Mouse (Mus musculus): ENCODE measurements around the gene Fpr1.

DNA sequence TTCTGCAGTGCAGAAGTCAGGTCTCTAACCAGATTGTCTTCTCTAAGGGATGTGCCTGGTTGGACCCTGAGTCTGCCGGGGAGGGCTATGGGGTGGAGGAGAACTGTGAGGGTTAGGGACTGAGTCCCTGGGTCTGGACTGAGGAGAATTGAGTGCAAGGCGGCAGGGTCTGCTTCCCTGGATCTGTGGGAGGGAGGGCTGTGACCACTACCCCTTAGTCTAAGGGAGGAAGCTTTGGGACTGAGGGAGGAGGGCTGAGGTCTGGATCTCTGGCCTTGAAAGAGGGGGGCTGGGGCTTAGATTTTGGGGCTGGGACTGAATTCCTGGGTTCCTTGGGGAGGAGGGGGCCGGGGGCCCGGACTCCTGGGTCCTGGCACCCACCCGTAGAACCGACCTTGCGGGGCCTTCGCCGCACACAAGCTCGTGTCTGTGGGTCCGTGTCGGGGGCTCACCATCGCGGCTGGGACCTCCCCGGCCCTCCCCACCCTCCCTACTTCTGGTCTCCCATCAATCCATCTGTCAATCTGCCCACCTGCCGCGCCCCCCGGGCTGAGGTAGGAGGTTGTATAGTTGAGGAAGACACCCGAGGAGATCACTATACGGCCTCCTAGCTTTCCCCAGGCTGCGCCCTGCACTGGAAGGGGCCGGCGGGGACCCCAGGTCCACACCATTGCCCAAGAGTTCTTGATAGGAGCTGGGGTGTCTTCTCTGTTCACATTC is 53.8 kb downstream of the Fpr1 start:
- TF ChIP-seq TCF12 (IDR thresholded peaks at IDR 0.05; ENCODE audit: insufficient read depth, poor library complexity, severe bottlenecking) = no peak
- TF ChIP-seq MAX (IDR thresholded peaks at IDR 0.05; ENCODE audit: low read depth) = no peak
- TF ChIP-seq POLR2A (IDR thresholded peaks at IDR 0.05; ENCODE audit: insufficient read length, low read depth) = no peak
- TF ChIP-seq CEBPB (IDR thresholded peaks at IDR 0.05; ENCODE audit: insufficient read depth, poor library complexity, severe bottlenecking) = no peak
- TF ChIP-seq MYOD1 (IDR thresholded peaks at IDR 0.05; ENCODE audit: control insufficient read depth in 1 of 3, insufficient read length in 2 of 3, low read depth in 2 of 3) = no peak

All from myocyte (in vitro differentiated cells).